Mouse (Mus musculus) B cell, adult (primary cell): ENCODE results near the gene Ints4. TPM values are rescaled to one million over a fixed set of nuclear protein-coding genes. Genes with fewer than 3 reads are reported as not detected.

Experiments
- total RNA-seq: library from RNA; stranded (reverse); gene quantifications from 4 replicates; pipeline ENCODE4 v1.2.4, GENCODE M21; 2023; ENCODE audit not compliant: inconsistent age

The Ints4 gene
- 76.2 to 94.9 TPM (median 82.3 TPM) in 4 replicates for total RNA-seq

GRCm38 (mm10) chr7:97480821-97481339 lies at the start of gene Ints4:
Ints4 (plus strand) TSS chr7:97480956.

GRCm38 (mm10) chr7:97451023-97451422 lies 29.7 kb upstream of the Ints4 start, which contains the start of gene Kctd14:
Kctd14 (plus strand) TSS chr7:97451323.

GRCm38 (mm10) chr7:97579067-97579975 lies 98.6 kb downstream of the Ints4 start, which contains the start of the genes Aamdc and Rsf1:
Aamdc (minus strand) TSS chr7:97579497.
Rsf1 (plus strand) TSS chr7:97579889.

Other genes starting within 250 kb of the Ints4 start
- 5.2 to 8.0 TPM (median 5.9 TPM) in 4 replicates for gene Usp35, start 148.9 kb upstream of the Ints4 start, total RNA-seq
- gene Kctd21, start 148.6 kb upstream of the Ints4 start, total RNA-seq = 1.2 to 1.7 TPM (median 1.3 TPM) in 4 replicates
- 14.9 to 17.7 TPM (median 15.9 TPM) in 4 replicates for gene Alg8, start 109.3 kb upstream of the Ints4 start, total RNA-seq
- gene Ndufc2, start 81.0 kb upstream of the Ints4 start, total RNA-seq = 53.9 to 65.9 TPM (median 63.7 TPM) in 4 replicates
- not detected in 4 replicates for gene Thrsp, start 63.2 kb upstream of the Ints4 start, total RNA-seq
- 5.8 to 8.7 TPM (median 8.1 TPM) in 4 replicates for gene Kctd14, start 29.6 kb upstream of the Ints4 start, total RNA-seq
- gene Aamdc, start 98.5 kb downstream of the Ints4 start, total RNA-seq = 9.0 to 11.2 TPM (median 9.8 TPM) in 4 replicates
- 74.5 to 87.7 TPM (median 77.4 TPM) in 4 replicates for gene Rsf1, start 98.9 kb downstream of the Ints4 start, total RNA-seq
- 50.6 to 52.7 TPM (median 51.4 TPM) in 4 replicates for gene Clns1a, start 215.7 kb downstream of the Ints4 start, total RNA-seq